Mouse (Mus musculus) lung, embryonic 16.5 days (tissue): ENCODE measurements around the gene Aif1. TPM values are rescaled to one million over a fixed set of nuclear protein-coding genes. Genes with fewer than 3 reads are reported as not detected.

Experiments
- ATAC-seq: fragments of 200-750 bp; cut with Nextera tagmentation; 2 replicates; pipeline ENCODE4 v1.8.0; 2017; ENCODE audit warnings: low read depth, mild to moderate bottlenecking, moderate library complexity
- H3K27ac ChIP-seq: fragments of 300-500 bp; sonication (generic); 2 replicates; pipeline ENCODE4 v1.5.1; 2014; ENCODE audit warnings: mild to moderate bottlenecking, control low read depth, low read length
- H3K27me3 ChIP-seq: fragments of 300-500 bp; sonication (generic); 2 replicates; pipeline ENCODE4 v1.6.1; 2014; ENCODE audit warnings: low read depth, low read length, mixed read lengths; ENCODE audit not compliant: control insufficient read depth, insufficient read depth
- H3K36me3 ChIP-seq: fragments of 300-500 bp; sonication (generic); 2 replicates; pipeline ENCODE4 v1.6.1; 2014; ENCODE audit warnings: low read length; ENCODE audit not compliant: control insufficient read depth, insufficient read depth
- H3K4me1 ChIP-seq: fragments of 300-500 bp; sonication (generic); replicated peaks from 2 replicates; pipeline ENCODE4 v1.6.1; 2014; ENCODE audit warnings: low read length, mixed read lengths; ENCODE audit not compliant: control insufficient read depth, insufficient read depth
- H3K4me2 ChIP-seq: fragments of 300-500 bp; sonication (generic); 2 replicates; pipeline ENCODE4 v1.6.1; 2014; ENCODE audit warnings: low read depth, low read length, control low read depth
- H3K4me3 ChIP-seq: fragments of 300-500 bp; sonication (generic); 2 replicates; pipeline ENCODE4 v1.5.1; 2014; ENCODE audit warnings: mild to moderate bottlenecking, low read length, control low read depth
- H3K9ac ChIP-seq: fragments of 300-500 bp; sonication (generic); 2 replicates; pipeline ENCODE4 v1.6.1; 2014; ENCODE audit warnings: low read length, control low read depth
- H3K9me3 ChIP-seq: fragments of 300-500 bp; sonication (generic); 2 replicates; pipeline ENCODE4 v1.6.1; 2016; ENCODE audit warnings: low read length; ENCODE audit not compliant: control insufficient read depth
- WGBS: fragments of 180-500 bp; shearing (Covaris S2); extraction: QIAGEN DNeasy Blood & Tissue Kit; methylation state at CpG from one replicate; pipeline ENCODE4 v1.1.7; 2014; 5-methylcytosine and 5-hydroxymethylcytosine counted together
- polyA plus RNA-seq: library from polyadenylated mRNA; unstranded; fragments of >200 nt; fragmentation: Nextera tagmentation; extraction: Ambion mirVana; gene quantifications from 2 replicates; pipeline ENCODE4 v1.2.1, GENCODE M21; 2015

Gene Aif1
- polyA plus RNA-seq, 1 experiment from 2014 or later, result 7.3 TPM

DNA sequence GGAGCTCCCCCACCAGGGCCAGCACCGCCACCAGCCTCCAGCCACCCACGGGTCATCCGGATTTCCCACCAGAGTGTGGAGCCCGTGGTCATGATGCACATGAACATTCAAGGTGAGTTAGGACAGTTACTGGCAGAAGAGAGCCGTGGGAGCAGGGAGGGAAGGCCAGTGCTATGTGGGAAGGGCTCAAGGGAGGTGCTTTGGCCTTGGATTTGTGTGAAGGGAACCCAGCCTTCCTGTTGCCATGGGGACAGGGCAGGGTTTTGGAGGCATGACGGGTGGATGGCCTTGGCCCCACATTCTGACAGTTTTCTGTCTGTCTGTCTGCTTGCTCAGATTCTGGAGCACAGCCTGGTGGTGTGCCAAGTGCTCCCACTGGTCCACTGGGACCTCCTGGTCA, 33.9 kb downstream of the Aif1 start:
- Histone ChIP-seq H3K27me3 (no peaks in the 10 kb centered on the region), H3K36me3 (peaks cover 77% of the 10 kb centered on the region), H3K9me3 (no peaks in the 10 kb centered on the region), H3K9ac (no peak overlapping the region), H3K4me1 (peaks cover 3% of the 10 kb centered on the region), H3K4me2 (no peak overlapping the region), H3K4me3 (no peak overlapping the region), H3K27ac (no peak overlapping the region)
- ATAC-seq, result no peak
- 86% methylated on average over 6 of the region's 6 CpGs for whole genome bisulfite sequencing

DNA sequence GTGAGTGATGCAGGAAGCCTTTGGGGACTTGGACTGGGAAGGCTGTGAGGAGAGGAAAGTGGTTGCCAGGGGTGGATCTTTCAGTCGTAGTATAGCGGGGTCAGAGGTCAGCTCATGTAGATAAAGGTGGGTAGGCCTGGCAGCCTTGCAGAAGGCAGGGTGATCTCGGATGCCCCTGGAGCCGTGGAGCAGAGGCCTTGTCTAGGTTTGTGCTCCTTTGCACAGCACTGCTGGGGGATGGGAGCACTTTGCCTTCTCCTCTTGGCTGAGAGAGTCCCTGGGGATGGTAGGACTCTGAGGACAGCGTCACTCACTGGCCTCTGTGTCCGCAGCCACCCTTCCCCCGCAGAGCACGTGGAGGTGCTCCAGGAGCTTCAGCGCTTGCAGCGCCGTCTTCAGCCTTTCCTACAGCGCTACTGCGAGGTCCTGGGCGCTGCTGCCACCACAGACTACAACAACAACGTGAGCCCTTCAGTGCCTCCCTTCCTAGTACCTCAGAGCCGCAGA, 35.3 kb downstream of the Aif1 start:
- Histone ChIP-seq H3K4me3 (no peak overlapping the region), H3K9me3 (no peaks in the 10 kb centered on the region), H3K27ac (no peak overlapping the region), H3K4me2 (no peak overlapping the region), H3K27me3 (no peaks in the 10 kb centered on the region), H3K4me1 (peaks cover 12% of the 10 kb centered on the region), H3K9ac (no peak overlapping the region), H3K36me3 (peaks cover 63% of the 10 kb centered on the region)
- ATAC-seq, result no peak
- WGBS, result 73% methylated on average over 16 of the region's 16 CpGs

DNA sequence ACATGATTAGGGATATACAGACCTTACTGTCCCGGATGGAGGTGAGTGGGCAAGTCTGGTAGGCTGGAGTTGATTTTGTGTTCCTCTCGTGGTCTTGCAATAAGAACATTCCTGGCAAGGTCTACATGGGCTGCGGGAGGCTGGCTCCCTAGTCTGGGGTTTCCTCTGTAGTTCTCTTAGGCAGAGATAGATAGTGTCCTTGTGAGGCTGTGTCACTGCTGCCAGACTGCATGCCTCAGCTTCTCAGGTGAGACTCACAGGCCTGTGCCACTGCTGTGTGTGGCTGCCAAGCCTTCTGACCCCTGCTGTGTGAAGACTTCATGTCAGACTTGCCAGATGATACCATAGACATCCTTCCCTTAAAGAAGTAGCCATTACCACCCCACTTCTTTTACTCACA, 36.6 kb downstream of the Aif1 start:
- Histone ChIP-seq H3K4me2 (no peak overlapping the region), H3K9me3 (no peaks in the 10 kb centered on the region), H3K27me3 (no peaks in the 10 kb centered on the region), H3K4me3 (no peak overlapping the region), H3K9ac (no peak overlapping the region), H3K27ac (no peak overlapping the region), H3K36me3 (peaks cover 52% of the 10 kb centered on the region), H3K4me1 (peaks cover 12% of the 10 kb centered on the region)
- ATAC-seq, result no peak
- WGBS, result 89% methylated on average over 3 of the region's 3 CpGs

DNA sequence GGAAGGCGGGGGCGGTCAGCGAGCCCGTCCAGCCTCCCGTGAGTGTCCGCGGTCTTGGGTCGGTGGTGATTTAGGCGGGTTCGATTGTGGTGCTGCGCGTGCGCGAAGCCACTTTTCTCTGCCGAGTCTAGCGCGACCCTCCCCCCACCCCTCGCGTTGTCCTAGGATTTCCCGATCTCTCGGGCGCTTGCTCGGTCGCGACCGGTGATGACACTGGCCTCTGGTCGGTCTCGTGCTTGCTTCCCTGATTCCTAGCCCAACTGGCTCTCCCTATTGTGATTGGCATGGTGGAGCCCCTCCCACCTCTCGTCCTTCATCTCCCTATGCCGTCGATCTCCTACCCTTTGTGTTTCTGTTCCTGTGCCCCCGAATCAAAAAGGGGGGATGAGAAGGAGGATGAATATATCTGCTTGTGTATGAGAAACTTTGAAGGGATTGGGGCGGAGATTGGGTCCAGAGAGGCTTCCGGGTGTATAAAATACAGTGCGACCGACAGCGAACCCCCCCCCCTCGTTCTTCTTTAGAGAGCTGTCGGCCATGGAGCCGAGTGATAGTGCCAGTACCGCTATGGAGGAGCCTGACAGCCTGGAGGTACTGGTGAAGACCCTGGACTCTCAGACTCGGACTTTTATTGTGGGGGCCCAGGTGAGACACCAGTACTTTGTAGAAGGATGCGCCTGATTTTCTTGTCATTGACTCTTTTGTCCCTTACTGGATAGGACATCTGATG, 40.1 kb downstream of the Aif1 start:
- Histone ChIP-seq H3K4me2 (peak overlapping the region; percentile 92), H3K36me3 (peaks cover 20% of the 10 kb centered on the region), H3K9me3 (no peaks in the 10 kb centered on the region), H3K27ac (peak overlapping the region; percentile 97), H3K4me1 (peaks cover 14% of the 10 kb centered on the region), H3K4me3 (peak overlapping the region; percentile 89), H3K9ac (peak overlapping the region; percentile 87), H3K27me3 (no peaks in the 10 kb centered on the region)
- peak; percentile 5; the same call in 1 of the 2 replicates for ATAC-seq
- under 1% methylated on average over 40 of the region's 43 CpGs for WGBS

GRCm38 (mm10) chr17:35134801-35135590, 40.9 kb downstream of the Aif1 start, which contains the start of gene Bag6:
Gene Bag6, plus strand, starts transcription at chr17:35135178.
- H3K36me3 ChIP-seq, result peaks cover 15% of the 10 kb centered on the region
- peak within 1 kb of the TSS; percentile 89 for H3K4me3 ChIP-seq
- ATAC-seq, result peak; percentile 95
- no peaks in the 10 kb centered on the region for H3K9me3 ChIP-seq
- H3K4me2 ChIP-seq, result peak within 1 kb of the TSS; percentile 92
- no peaks in the 10 kb centered on the region for H3K27me3 ChIP-seq
- H3K4me1 ChIP-seq, result peaks cover 14% of the 10 kb centered on the region
- peak within 1 kb of the TSS; percentile 97 for H3K27ac ChIP-seq
- under 1% methylated on average over 66 of the region's 66 CpGs for WGBS
- H3K9ac ChIP-seq, result peak within 1 kb of the TSS; percentile 87

- no peak overlapping the region for H3K9ac ChIP-seq
- H3K27me3 ChIP-seq, result no peaks in the 10 kb centered on the region
- ATAC-seq, result no peak
- H3K27ac ChIP-seq, result no peak overlapping the region
- peaks cover 14% of the 10 kb centered on the region for H3K4me1 ChIP-seq
- 90% methylated on average over 7 of the region's 7 CpGs for WGBS
- H3K9me3 ChIP-seq, result no peaks in the 10 kb centered on the region
- H3K4me3 ChIP-seq, result no peak overlapping the region
- peaks cover 3% of the 10 kb centered on the region; the same call in 1 of the 2 replicates for H3K36me3 ChIP-seq
- no peak overlapping the region for H3K4me2 ChIP-seq
Observed at GRCm38 (mm10) chr17:35133517-35133916, 42.4 kb downstream of the Aif1 start.

GRCm38 (mm10) chr17:35132174-35132560, 43.7 kb downstream of the Aif1 start:
- 61% methylated on average over 3 of the region's 3 CpGs for WGBS
- no peak overlapping the region for H3K4me2 ChIP-seq
- H3K4me3 ChIP-seq, result no peak overlapping the region
- H3K9ac ChIP-seq, result no peak overlapping the region
- H3K36me3 ChIP-seq, result no peaks in the 10 kb centered on the region; the same call in 1 of the 2 replicates
- H3K9me3 ChIP-seq, result no peaks in the 10 kb centered on the region
- no peaks in the 10 kb centered on the region for H3K27me3 ChIP-seq
- H3K27ac ChIP-seq, result no peak overlapping the region
- no peak for ATAC-seq
- peaks cover 17% of the 10 kb centered on the region for H3K4me1 ChIP-seq

- H3K4me2 ChIP-seq, result no peak within 1 kb of the TSS
- peaks cover 18% of the 10 kb centered on the region for H3K4me1 ChIP-seq
- H3K9ac ChIP-seq, result no peak within 1 kb of the TSS
- H3K4me3 ChIP-seq, result no peak within 1 kb of the TSS
- H3K27me3 ChIP-seq, result no peaks in the 10 kb centered on the region
- no peaks in the 10 kb centered on the region for H3K9me3 ChIP-seq
- ATAC-seq, result no peak
- WGBS, result 72% methylated on average over 15 of the region's 15 CpGs
- no peaks in the 10 kb centered on the region; the same call in 1 of the 2 replicates for H3K36me3 ChIP-seq
- H3K27ac ChIP-seq, result no peak within 1 kb of the TSS
Observed at GRCm38 (mm10) chr17:35131500-35132173, 44.2 kb downstream of the Aif1 start, which contains the start of gene Apom. Gene Apom, minus strand, starts transcription at chr17:35132050.

DNA sequence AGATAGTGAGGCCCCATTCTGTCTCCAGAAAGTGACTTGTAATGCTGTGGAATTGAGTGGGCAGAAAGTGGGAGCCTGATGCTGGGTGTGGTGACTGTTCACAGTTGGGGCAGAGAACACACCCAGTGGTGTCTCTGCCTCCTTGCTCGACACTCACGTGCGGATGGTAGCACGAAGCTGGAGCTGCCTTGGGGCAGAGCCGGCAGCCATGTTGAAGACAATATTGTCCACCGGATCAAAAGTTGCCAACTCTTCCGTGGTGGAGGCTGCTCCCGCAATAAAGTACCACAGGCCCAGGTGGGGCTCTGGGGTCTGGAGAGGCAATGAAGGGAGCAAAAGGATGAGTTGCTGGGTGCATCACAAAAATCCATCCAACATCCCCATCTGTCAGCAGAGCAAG, 44.8 kb downstream of the Aif1 start:
- Histone ChIP-seq H3K4me2 (no peak overlapping the region), H3K27ac (no peak overlapping the region), H3K4me3 (no peak overlapping the region), H3K9me3 (no peaks in the 10 kb centered on the region), H3K27me3 (no peaks in the 10 kb centered on the region), H3K36me3 (no peaks in the 10 kb centered on the region; the same call in 1 of the 2 replicates), H3K9ac (no peak overlapping the region), H3K4me1 (peaks cover 13% of the 10 kb centered on the region)
- WGBS, result 88% methylated on average over 8 of the region's 8 CpGs
- ATAC-seq, result no peak
